Mouse (Mus musculus): ENCODE data around the gene Vmn1r28. TPM values are rescaled to one million over a fixed set of nuclear protein-coding genes. Genes with fewer than 3 reads are reported as not detected.
"Not testable (repeated sequence)": the region's sequence is repeated elsewhere in the genome, so short reads cannot be mapped to it uniquely, and the experiment has no call there.

The Vmn1r28 gene
- 0.19 TPM in 1 of 2 replicates, not detected in the other for polyA plus RNA-seq (2012; ENCODE audit: insufficient read depth, low replicate concordance)

DNA sequence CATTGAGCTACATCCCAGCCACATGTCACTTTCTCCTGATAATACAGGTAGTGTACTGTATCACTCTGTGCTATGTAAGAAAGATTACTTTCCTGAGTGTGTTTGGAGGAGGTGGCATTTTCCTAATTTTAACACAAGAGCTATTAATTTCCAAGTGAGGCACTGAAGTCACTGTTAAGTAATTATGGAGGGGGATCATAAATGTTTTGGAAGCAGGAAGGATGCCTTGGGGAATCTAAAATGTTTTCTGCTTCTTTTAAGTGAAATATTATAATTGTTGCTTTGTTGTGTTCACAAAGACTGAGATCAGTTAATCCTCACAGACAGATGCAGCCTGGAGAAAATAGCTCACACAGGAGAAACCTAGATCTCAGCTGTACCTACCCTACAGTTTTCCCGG lies at the start of gene Vmn1r28:
Gene Vmn1r28, plus strand, starts transcription at position 301 of the 400 bp plus-strand sequence.
- no peaks in the 10 kb centered on the region for H3K27me3 ChIP-seq (replicated peaks)
- H3K9me3 ChIP-seq = no peaks in the 10 kb centered on the region
- H3K4me3 ChIP-seq (replicated peaks) = no peak within 1 kb of the TSS
- no peaks in the 10 kb centered on the region for H3K36me3 ChIP-seq (replicated peaks; ENCODE audit: low read length)
- H3K4me1 ChIP-seq = no peaks in the 10 kb centered on the region
- no peak for TF ChIP-seq GATA1 (IDR thresholded peaks at IDR 0.05; ENCODE audit: borderline replicate concordance, low read length)
- no peak for TF ChIP-seq FLI1 (IDR thresholded peaks at IDR 0.05; ENCODE audit: low read length)

DNA sequence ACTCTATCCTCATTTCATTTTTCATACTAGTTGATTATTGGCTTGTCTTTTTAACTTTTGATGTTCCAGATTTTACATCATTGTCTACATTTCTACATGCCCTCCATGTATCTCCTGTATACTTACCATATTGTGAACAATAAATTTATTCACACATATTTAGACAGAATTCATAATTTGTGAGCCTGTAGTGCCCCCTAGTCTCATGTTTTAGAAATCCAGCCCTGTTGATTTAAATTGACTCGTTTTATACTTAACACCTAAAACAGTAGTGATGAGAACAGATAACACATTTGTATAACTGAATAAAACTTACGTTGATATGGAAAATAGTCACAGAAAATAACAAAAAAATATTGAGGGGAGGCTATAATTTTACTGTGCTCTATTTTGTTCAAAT lies 45.7 kb upstream of the Vmn1r28 start:
- H3K36me3 ChIP-seq (replicated peaks; ENCODE audit: low read length) = no peaks in the 10 kb centered on the region
- H3K4me3 ChIP-seq (replicated peaks) = no peak overlapping the region
- TF ChIP-seq GATA1 (IDR thresholded peaks at IDR 0.05; ENCODE audit: borderline replicate concordance, low read length) (no peak), FLI1 (IDR thresholded peaks at IDR 0.05; ENCODE audit: low read length) (no peak)
- no peaks in the 10 kb centered on the region for H3K4me1 ChIP-seq
- H3K9me3 ChIP-seq = no peaks in the 10 kb centered on the region
- H3K27me3 ChIP-seq (replicated peaks) = no peaks in the 10 kb centered on the region

GRCm38 (mm10) chr6:58218721-58219120 lies 43.1 kb upstream of the Vmn1r28 start, which contains the start of gene Vmn1r27:
Gene Vmn1r27 (minus strand): TSS chr6:58218821.
- H3K9me3 ChIP-seq = no peaks in the 10 kb centered on the region
- H3K27me3 ChIP-seq (replicated peaks) = no peaks in the 10 kb centered on the region
- no peaks in the 10 kb centered on the region for H3K36me3 ChIP-seq (replicated peaks; ENCODE audit: low read length)
- TF ChIP-seq FLI1 (IDR thresholded peaks at IDR 0.05; ENCODE audit: low read length) (no peak), GATA1 (IDR thresholded peaks at IDR 0.05; ENCODE audit: borderline replicate concordance, low read length) (no peak)
- no peaks in the 10 kb centered on the region for H3K4me1 ChIP-seq
- H3K4me3 ChIP-seq (replicated peaks) = no peak within 1 kb of the TSS

DNA sequence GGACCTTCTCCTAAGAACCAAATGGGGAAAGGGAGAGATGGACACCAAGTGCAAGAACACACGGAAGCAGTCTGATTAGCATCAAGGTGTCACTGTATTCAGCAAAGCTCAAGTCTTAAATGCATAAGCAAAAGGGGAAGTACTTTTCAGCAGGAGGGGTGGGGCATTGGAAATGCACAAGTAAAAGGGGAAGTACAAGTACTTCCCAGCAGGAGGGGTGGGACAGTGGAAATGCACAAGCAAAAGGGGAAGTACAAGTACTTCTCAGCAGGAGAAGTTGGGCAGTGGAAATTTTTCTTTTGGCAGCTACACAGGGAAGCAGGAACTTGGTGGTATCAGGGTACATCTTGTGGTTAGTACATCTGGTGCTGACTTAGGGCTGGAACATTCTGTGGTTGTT lies 17.8 kb downstream of the Vmn1r28 start:
- H3K9me3 ChIP-seq = peaks cover 18% of the 10 kb centered on the region
- not testable (repeated sequence) for H3K27me3 ChIP-seq (replicated peaks); H3K4me1 ChIP-seq; H3K4me3 ChIP-seq (replicated peaks); H3K36me3 ChIP-seq (replicated peaks; ENCODE audit: low read length)

DNA sequence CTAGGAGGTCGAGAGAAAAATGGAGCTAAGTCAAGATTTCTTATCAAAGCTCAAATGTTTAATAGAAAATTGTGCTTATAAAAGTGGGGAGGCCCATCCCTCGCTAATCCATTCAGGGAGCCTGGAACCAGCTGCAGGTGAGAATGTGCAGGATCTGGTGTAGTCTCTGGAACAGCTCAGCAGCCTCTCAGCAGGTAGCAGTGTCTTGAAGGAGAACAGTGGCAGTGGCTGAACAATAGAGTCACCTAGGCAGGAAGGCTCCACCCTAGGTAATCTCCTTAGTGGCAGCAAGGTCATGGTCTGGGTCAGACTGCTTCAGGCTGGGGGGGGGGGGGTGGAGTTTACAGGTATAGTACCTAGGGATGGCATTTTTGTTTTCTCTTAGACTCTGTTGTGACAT lies 30.4 kb downstream of the Vmn1r28 start:
- TF ChIP-seq GATA1 (IDR thresholded peaks at IDR 0.05; ENCODE audit: borderline replicate concordance, low read length) (no peak), FLI1 (IDR thresholded peaks at IDR 0.05; ENCODE audit: low read length) (no peak)
- Histone ChIP-seq H3K27me3 (replicated peaks) (no peaks in the 10 kb centered on the region), H3K36me3 (replicated peaks; ENCODE audit: low read length) (no peaks in the 10 kb centered on the region), H3K4me3 (replicated peaks) (no peak overlapping the region), H3K9me3 (peaks cover 9% of the 10 kb centered on the region), H3K4me1 (no peaks in the 10 kb centered on the region)

- H3K36me3 ChIP-seq (replicated peaks; ENCODE audit: low read length); H3K9me3 ChIP-seq; H3K27me3 ChIP-seq (replicated peaks); H3K4me3 ChIP-seq (replicated peaks); H3K4me1 ChIP-seq: not testable (repeated sequence)
Observed at GRCm38 (mm10) chr6:58298511-58298910, 36.7 kb downstream of the Vmn1r28 start.

- Histone ChIP-seq H3K4me3 (replicated peaks) (no peak within 1 kb of the TSS), H3K36me3 (replicated peaks; ENCODE audit: low read length) (no peaks in the 10 kb centered on the region), H3K9me3 (peaks cover 9% of the 10 kb centered on the region), H3K27me3 (replicated peaks) (no peaks in the 10 kb centered on the region), H3K4me1 (no peaks in the 10 kb centered on the region)
- TF ChIP-seq GATA1 (IDR thresholded peaks at IDR 0.05; ENCODE audit: borderline replicate concordance, low read length) = no peak
- no peak for TF ChIP-seq FLI1 (IDR thresholded peaks at IDR 0.05; ENCODE audit: low read length)
Observed at GRCm38 (mm10) chr6:58301249-58301648, 39.4 kb downstream of the Vmn1r28 start, which contains the start of gene Vmn1r29. Gene Vmn1r29 (plus strand): TSS chr6:58301549.

Other genes starting within 250 kb of the Vmn1r28 start
- not detected in 2 replicates for gene Vmn1r26, start 246.9 kb upstream of the Vmn1r28 start, polyA plus RNA-seq (2012; ENCODE audit: insufficient read depth, low replicate concordance)
- not detected in 2 replicates for gene Vmn1r27, start 43.2 kb upstream of the Vmn1r28 start, polyA plus RNA-seq (2012; ENCODE audit: insufficient read depth, low replicate concordance)
- not detected in 2 replicates for gene Vmn1r29, start 39.5 kb downstream of the Vmn1r28 start, polyA plus RNA-seq (2012; ENCODE audit: insufficient read depth, low replicate concordance)
- not detected in 2 replicates for gene Vmn1r30, start 181.3 kb downstream of the Vmn1r28 start, polyA plus RNA-seq (2012; ENCODE audit: insufficient read depth, low replicate concordance)
- not detected in 2 replicates for gene Vmn1r31, start 213.3 kb downstream of the Vmn1r28 start, polyA plus RNA-seq (2012; ENCODE audit: insufficient read depth, low replicate concordance)

All from megakaryocyte, embryonic 14.5 days (primary cell).